Mouse (Mus musculus): ENCODE data around the gene Gm13691.
A peak's percentile ranks its signal among the peaks of the same experiment; 100 is the strongest.
"Not testable (repeated sequence)": the region's sequence is repeated elsewhere in the genome, so short reads cannot be mapped to it uniquely, and the experiment has no call there.

Gene Gm13691

GRCm38 (mm10) chr2:83990253-83990652 is at the start of gene Gm13691:
TSS of gene Gm13691 (plus strand) at chr2:83990553.
- not testable (repeated sequence) for DNase-seq

GRCm38 (mm10) chr2:83940931-83941361 is 49.4 kb upstream of the Gm13691 start, which contains the start of gene Zswim2:
TSS of gene Zswim2 (minus strand) at chr2:83941228.
- peak; percentile 76 to 77 for DNase-seq

DNA sequence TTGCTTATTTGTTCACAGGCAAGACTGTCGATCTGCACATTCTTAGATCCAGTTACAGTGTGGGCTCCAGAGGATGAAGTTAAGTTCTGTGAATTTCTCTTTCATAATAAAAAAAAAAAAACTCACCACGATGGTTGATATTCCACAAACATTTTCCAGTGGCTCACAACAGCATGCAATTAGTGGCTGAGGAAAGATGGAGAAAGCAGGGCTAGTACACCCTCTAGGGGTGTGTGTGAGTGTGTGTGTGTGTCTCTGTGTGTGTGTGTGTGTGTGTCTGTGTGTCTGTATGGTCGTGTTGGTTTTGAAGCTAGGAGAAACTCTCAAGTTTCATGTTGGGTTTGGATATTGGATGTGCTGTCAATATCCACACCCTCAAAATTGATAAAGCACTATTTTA is 49.0 kb upstream of the Gm13691 start:
- peak in 1 of 2 experiments; percentile 5 for DNase-seq

GRCm38 (mm10) chr2:83941792-83942191 is 48.6 kb upstream of the Gm13691 start:
- DNase-seq, result no peak

DNA sequence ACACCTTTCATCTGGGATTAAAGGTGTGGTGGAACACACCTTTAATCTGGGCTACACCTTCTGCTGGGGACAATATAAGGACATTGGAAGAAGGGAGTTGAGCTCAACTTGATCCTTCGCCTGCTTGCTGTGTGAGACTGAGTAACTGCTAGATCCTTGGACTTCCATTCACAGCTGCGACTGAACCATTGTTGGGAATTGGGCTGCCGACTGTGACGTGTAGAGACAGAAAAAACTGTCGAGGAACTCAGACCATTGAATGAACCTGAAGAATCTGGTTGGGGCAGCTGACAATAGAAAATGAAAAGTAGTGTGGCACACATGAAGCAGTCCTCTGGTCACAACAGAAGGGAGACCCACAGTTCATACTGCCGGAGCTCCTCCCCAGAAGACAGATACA is 35.0 kb upstream of the Gm13691 start, which contains the start of gene Gm13698:
TSS of gene Gm13698 (plus strand) at position 301 of the 400 bp plus-strand sequence.
- not testable (repeated sequence) for DNase-seq

DNA sequence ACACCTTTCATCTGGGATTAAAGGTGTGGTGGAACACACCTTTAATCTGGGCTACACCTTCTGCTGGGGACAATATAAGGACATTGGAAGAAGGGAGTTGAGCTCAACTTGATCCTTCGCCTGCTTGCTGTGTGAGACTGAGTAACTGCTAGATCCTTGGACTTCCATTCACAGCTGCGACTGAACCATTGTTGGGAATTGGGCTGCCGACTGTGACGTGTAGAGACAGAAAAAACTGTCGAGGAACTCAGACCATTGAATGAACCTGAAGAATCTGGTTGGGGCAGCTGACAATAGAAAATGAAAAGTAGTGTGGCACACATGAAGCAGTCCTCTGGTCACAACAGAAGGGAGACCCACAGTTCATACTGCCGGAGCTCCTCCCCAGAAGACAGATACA is 29.1 kb upstream of the Gm13691 start, which contains the start of gene Gm13693:
TSS of gene Gm13693 (plus strand) at position 301 of the 400 bp plus-strand sequence.
- not testable (repeated sequence) for DNase-seq

GRCm38 (mm10) chr2:83967013-83967412 is 23.3 kb upstream of the Gm13691 start, which contains the start of gene Gm13695:
TSS of gene Gm13695 (plus strand) at chr2:83967313.
- DNase-seq, result not testable (repeated sequence)

- DNase-seq, result not testable (repeated sequence)
These were observed 17.5 kb upstream of the Gm13691 start, which contains the start of gene Gm13696 for GRCm38 (mm10) chr2:83972823-83973222. TSS of gene Gm13696 (plus strand) at chr2:83973123.

- not testable (repeated sequence) for DNase-seq
These were observed 11.7 kb upstream of the Gm13691 start, which contains the start of gene Gm13694 for GRCm38 (mm10) chr2:83978633-83979032. TSS of gene Gm13694 (plus strand) at chr2:83978933.

DNA sequence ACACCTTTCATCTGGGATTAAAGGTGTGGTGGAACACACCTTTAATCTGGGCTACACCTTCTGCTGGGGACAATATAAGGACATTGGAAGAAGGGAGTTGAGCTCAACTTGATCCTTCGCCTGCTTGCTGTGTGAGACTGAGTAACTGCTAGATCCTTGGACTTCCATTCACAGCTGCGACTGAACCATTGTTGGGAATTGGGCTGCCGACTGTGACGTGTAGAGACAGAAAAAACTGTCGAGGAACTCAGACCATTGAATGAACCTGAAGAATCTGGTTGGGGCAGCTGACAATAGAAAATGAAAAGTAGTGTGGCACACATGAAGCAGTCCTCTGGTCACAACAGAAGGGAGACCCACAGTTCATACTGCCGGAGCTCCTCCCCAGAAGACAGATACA is 5.9 kb upstream of the Gm13691 start, which contains the start of gene Gm13697:
TSS of gene Gm13697 (plus strand) at position 301 of the 400 bp plus-strand sequence.
- DNase-seq, result not testable (repeated sequence)

- not testable (repeated sequence) for DNase-seq
These were observed 3.4 kb downstream of the Gm13691 start for GRCm38 (mm10) chr2:83993639-83994255.

DNA sequence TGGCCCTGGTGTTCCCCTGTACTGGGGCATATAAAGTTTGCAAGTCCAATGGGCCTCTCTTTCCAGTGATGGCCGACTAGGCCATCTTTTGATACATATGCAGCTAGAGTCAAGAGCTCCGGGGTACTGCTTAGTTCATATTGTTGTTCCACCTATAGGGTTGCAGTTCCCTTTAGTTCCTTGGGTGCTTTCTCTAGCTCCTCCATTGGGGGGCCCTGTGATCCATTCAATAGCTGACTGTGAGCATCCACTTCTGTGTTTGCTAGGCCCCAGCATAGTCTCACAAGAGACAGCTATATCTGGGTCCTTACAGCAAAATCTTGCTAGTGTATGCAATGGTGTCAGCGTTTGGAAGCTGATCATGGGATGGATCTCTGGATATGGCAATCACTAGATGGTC is 4.2 kb downstream of the Gm13691 start:
- not testable (repeated sequence) for DNase-seq

- DNase-seq, result peak; percentile 50
These were observed 18.6 kb downstream of the Gm13691 start for GRCm38 (mm10) chr2:84008913-84009312.

DNA sequence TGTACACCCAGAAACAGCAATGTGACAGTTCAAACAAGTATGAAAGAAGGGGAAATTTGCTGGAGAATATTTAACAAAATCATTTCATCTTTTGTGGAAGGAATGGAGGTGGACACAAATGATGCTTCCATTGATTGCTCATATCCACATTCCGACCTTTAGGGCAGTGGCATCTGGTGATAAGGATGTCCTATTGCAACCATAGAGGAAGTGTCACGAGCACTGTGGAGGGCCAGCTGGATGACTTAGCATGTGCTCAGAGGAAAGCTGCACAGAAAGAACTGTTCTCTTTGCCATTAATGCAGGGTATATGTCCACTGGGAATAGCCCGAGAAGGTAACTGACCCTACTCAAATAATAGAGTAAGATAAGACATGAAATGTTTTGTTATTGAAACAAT is 19.5 kb downstream of the Gm13691 start:
- DNase-seq, result no peak

DNA sequence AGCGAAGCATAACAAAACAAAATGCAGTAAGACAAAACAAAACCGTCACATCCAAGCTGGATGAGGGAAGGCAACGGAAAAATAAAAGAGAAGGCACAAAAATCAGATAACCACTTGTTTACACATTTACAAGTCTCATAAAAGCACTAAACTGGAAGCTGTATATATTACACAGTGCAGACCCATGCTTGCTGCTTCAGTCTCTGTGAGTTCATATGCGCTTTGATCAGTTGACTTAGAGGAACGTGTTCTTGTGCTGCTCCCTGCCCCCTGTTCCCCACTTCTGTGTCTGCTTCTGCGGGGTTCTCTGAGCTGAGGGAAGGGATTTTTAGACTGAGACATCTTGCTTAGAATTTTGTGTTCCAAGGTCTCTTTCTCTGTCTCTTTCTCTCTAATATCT is 24.2 kb downstream of the Gm13691 start:
- no peak for DNase-seq

DNA sequence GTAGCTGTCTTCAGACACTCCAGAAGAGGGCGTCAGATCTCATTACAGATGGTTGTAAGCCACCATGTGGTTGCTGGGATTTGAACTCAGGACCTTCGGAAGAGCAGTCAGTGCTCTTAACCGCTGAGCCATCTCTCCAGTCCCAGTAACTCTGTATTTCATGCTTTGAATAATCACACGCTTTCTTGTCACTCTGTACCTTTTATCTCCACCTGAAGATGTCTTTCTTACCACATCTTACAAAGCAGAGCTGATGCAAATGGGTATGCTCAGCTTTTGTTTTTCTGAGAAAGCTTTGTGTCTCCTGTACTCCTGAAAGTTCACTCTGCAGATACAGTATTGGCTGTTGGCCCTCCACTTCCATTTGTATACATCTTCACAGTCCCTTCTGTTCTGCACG is 25.9 kb downstream of the Gm13691 start:
- DNase-seq, result not testable (repeated sequence)

DNA sequence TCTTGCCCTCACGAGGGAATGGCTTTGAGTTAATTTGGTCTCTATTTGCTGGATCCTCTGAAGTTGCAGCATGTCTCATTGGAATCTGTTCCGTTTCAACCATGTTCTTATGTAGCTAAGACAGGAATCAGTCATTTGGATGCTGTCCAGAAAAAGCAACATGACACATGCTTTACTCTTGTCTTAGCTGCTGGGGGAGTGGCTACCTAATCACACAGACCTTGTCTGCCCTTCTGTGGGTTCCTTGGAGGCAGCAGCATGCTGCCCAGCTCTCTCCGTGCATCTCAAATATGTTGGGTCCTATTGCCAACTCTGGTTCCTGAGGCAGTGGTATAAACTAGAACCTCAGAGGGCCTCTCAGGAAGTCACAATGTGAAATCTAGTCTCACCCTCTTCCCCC is 28.0 kb downstream of the Gm13691 start:
- no peak for DNase-seq

GRCm38 (mm10) chr2:84019519-84020305 is 29.4 kb downstream of the Gm13691 start:
- no peak for DNase-seq

DNA sequence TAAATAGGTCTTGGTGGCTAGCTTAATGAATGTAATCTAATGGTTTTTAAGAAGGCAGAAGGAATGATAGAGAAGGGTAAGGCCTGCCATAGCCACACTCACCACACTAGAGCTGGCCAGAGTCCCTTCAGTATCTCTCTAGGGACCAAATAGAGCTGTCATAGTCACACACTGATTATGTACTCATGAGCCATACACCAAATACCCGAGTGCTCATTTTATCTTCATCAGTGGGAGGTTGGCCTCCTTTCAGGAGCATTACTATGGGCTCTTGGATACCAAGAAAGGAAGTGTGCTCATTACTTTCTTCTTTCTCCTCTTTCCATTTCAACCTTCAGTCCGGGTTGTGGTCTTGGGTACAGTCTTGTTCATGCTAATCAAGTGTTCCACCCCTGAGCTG is 31.6 kb downstream of the Gm13691 start:
- no peak for DNase-seq

- DNase-seq, result no peak
These were observed 32.6 kb downstream of the Gm13691 start for GRCm38 (mm10) chr2:84022905-84023304.

- DNase-seq, result no peak
These were observed 33.0 kb downstream of the Gm13691 start for GRCm38 (mm10) chr2:84023319-84023718.

- DNase-seq, result peak in 1 of 2 experiments; percentile 8
These were observed 34.9 kb downstream of the Gm13691 start for GRCm38 (mm10) chr2:84025217-84025616.

GRCm38 (mm10) chr2:84032505-84032904 is 42.2 kb downstream of the Gm13691 start:
- DNase-seq, result peak in 1 of 2 experiments; percentile 5
